Mouse (Mus musculus): ENCODE results near the gene Olfr30. TPM values are rescaled to one million over a fixed set of nuclear protein-coding genes. Genes with fewer than 3 reads are reported as not detected.
"Not testable (repeated sequence)": the region's sequence is repeated elsewhere in the genome, so short reads cannot be mapped to it uniquely, and the experiment has no call there.

The Olfr30 gene
- polyA plus RNA-seq (2017; shearing (Covaris generic)) = not detected

DNA sequence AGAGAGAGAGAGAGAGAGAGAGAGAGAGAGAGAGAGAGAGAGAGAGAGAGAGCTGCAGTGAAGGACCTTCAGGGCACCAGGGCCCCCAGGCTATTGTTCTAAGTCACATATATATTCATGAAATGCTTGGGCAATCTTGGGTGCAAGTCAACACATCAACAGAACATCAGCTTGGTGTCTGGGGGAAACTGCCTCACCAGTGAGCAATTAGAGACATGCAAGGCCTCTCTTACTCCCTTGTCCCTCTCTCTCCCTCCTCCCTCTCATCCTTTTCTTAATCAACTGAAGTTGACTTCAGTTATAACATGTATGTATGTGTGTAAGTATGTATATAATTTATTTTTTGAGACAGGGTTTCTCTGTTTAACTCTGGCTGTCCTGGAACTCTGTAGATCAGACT, at the start of gene Olfr30:
Olfr30 (minus strand) TSS at position 101 of the 400 bp plus-strand sequence.
- ATAC-seq = no peak

DNA sequence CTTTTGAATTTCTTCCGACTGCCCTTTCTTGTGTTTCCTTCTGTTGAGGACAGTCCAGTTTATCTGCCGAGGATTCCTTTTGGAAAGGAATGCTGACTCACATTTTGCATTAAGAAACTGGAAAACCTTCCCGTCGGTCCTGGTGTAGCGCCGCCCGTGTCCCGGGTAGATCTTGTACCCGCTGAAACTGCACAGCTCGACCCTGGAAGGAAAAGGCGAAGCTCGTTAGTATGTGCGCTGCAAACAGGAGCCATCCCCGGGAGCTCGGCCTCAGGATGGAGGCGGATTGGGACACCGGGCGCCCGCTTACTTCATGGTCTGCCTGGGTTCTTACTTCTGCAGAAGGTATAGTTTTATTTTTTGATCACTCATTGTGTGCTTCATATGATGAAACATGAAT, 47.0 kb upstream of the Olfr30 start:
- ATAC-seq = not testable (repeated sequence)

DNA sequence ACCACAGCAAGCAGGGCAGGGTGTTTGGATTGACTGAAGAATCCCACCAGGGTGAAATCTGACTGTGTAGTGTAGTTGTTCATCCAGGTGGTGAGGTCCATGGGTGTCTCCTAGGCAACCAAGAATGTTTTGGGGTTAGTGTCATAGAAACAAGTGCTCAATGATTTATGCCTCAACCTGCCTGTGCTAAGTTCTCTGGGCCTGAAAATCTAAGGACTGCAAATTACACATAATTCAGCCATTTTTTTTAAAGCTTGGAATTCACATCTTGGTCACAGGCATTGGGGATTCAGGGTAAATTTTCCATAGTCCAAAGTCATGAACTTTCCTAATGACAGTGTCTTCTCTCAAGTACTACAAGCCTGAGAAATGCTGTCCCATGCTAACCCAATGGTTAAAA, 40.4 kb upstream of the Olfr30 start, which contains the start of gene Olfr331:
Olfr331 (minus strand) TSS at position 101 of the 400 bp plus-strand sequence.
- not testable (repeated sequence) for ATAC-seq

DNA sequence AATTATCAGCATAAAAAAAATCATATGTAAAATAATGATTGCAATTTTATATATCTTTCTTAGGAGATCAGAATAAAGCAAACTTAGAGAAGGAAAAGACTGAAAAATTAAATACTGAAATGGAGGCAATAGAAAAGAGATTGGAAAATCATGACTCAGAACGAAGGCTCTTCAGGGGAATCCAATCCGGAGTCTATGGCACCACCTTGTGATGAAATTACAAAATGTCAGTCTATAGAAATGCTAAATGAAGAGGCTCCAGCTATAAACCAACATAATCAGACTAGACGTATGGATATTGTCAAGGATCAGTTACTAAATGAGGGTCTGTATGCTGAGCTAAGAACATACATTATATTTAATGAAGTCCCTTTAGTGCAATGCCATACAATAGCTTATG, 37.2 kb upstream of the Olfr30 start:
- ATAC-seq = no peak

DNA sequence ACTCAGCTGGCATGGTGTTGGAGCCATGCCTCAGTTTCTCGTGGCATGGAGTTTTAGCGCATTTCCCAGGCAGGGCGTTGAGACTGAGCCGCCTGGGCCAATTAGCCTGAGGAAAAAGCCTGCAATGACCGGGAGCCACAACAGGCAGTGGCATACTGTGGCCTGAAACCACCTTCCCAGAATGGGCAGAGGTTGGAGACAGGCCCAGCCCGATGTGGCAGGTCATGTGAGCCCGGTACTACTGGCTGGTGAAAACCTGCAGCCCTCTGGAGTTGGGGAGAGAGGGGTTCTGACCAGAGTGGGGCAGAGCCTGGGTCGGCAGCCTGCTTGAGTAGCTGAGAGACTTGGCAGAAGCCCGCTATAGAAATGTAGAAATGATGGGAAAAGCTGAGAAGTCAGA, 36.7 kb upstream of the Olfr30 start:
- no peak for ATAC-seq

DNA sequence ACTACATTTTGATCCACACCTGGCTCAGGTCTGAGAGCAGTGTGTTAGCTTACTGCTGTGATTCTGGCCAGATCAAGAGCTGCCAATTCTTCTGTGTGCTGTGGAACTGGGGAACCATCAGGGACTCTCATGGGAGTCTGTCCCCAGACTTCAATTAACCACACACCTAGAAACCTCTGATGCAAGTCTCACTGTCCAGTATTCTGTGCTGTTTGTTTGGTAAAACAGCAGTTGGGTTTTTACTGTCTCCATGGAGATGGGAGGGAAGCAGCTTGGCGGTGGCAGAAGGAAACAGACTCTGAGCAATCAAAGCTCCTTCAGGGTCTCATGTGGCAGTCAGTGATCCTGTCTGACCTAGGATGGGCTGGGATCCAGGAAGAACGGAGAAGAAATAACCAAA, 30.4 kb upstream of the Olfr30 start, which contains the start of gene Olfr332:
Olfr332 (minus strand) TSS at position 101 of the 400 bp plus-strand sequence.
- ATAC-seq = no peak

DNA sequence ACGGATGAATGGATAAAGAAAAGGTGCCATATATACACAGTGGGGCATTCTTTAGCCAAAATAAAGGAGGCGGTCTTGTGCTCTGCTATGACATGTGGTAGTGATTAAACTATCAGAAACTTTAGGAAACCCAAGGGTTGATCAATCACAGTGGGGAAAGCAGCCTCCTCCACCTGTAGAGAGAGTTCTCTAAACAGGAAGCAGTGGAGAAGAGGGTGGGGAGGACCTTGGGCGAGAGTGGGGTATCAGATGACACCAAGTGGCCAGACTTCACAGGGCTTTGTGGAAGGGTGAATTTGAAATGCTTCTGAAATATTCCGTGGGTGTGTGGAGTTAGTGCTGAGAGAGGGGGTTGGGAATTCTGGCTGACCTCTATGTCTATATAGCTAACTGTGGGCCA, 8.5 kb downstream of the Olfr30 start:
- no peak for ATAC-seq

DNA sequence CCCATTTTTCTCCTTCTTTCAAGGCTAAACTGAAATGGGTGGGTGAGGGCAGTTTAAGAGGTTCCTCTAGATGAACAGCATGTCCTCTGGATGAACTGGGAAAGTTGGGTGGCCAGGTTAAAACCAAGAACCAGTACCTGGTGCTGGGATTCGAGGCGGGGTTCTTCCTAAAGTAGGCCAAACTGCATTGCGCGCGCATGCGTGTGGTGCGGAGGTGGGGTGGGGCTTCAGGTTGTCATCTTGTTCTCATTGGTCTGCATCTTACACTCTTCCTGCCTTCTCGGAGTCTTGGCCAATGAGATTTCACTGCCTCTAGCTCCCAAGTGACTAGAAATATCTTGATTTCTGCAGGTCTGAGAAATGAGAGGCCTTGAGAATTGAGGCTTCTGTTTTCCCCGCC, 9.3 kb downstream of the Olfr30 start, which contains the start of gene Lypd9:
Lypd9 (minus strand) TSS at position 165 of the 400 bp plus-strand sequence.
- no peak for ATAC-seq

DNA sequence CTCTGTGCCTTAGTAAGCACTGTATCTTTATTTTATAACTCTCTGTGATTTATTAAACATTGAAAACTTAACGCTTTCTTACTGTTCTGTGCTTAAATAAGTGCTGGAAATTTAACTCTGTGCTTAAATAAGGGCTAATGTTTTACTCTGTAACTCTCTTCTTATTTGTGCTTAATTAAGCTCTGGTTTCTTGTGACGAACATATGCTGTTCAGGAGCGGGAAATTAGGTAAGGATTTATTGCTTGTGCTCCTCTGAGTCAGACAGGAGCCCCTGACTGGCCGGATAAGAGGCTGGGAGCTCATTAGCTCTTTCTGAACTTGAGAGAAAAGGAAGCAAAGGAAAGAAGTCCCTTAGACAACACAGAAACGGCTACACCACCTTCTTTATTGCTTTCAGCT, 24.2 kb downstream of the Olfr30 start:
- ATAC-seq = no peak

DNA sequence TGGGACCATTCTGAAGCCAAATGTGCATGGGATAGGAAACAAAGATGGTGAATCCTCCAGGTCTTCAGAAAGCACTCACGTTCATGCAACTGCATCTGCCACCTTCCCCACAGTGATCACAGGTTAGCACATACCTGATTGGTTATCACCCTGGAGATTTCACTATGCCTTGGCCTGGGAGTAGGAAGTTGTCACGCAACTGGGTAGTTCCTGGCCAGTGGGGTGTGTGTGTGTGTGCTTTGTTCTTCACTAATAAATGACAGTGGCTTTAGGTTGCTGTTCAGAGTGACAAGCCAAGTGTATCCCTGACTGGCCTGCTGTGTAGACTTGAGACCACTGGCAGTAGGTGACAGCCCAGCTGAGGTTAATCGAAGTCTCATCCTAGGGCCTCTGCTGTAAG, 29.8 kb downstream of the Olfr30 start, which contains the start of gene Gm12253:
Gm12253 (plus strand) TSS at position 301 of the 400 bp plus-strand sequence.
- no peak for ATAC-seq

DNA sequence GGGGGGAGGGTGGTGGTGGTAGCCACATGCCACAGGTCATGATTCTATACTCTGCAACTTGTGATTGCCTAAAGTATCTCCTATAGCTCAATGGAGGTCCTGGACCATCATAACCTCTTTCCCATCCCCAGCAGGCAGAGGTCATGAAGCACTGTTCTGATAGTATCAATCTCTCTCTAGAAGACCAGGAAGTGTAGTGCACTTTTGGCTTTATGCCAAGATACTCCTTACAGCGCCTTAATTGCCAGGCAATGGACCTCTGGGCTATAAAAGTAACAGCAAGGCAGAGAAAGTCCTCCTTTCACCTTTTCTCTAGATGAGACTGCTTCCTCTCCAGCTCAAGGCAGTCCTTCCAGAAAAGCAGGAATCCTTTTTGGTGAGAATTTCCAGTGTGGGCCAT, 41.3 kb downstream of the Olfr30 start, which contains the start of gene 1810065E05Rik:
1810065E05Rik (plus strand) TSS at position 297 of the 400 bp plus-strand sequence.
- ATAC-seq = no peak

DNA sequence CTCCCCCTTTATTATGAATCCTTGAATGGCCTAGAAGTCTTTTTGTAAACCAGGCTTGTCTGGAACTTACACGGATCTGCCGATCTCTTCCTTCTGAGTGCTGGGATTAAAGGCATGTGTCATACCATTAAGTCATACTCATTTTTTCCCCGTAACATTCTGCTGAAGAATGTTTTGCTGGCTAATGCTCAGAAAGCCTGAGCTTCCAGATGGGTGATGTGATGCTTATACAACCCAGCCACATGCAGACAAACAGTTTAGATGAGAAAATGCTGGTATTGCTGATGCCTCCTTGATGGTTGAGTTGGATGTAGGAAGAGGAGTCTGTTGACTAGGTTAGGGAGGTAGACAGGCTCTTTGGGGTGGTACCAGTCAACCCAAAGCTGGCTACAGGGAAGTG, 43.7 kb downstream of the Olfr30 start:
- no peak for ATAC-seq

DNA sequence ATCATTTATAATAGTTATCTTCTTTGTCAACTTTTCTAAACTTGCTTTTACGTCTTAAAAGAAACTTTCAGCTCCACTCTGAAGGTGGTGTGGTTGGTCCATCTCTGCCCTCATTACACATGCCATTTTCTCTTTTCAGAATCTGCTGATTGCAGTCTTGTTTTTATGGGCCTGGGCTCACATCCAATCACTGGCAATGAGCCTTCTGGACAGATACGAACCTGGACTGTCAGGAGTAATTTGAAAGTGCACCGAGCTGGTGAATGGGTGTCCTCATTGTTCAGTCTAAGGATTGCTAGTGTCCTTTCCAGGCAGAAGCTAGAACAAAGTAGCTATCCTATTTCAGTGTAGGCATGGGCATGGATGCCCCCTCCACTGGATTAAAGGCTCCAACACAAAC, 54.0 kb downstream of the Olfr30 start:
- no peak for ATAC-seq

Other genes with a start within 250 kb of the Olfr30 start
- not detected for gene 4930438A08Rik, start 187.5 kb downstream of the Olfr30 start, polyA plus RNA-seq (2017; shearing (Covaris generic))
- 10 to 100 TPM; 10.7 TPM for gene Zfp692, start 155.2 kb downstream of the Olfr30 start, polyA plus RNA-seq (2017; shearing (Covaris generic))
- gene Zfp672, start 131.9 kb downstream of the Olfr30 start, polyA plus RNA-seq (2017; shearing (Covaris generic)) = 10 to 100 TPM; 37.0 to 46.8 TPM
- gene Sh3bp5l, start 131.5 kb downstream of the Olfr30 start, polyA plus RNA-seq (2017; shearing (Covaris generic)) = 1 to 10 TPM; 5.3 to 6.3 TPM
- not detected for gene Lypd8, start 83.2 kb downstream of the Olfr30 start, polyA plus RNA-seq (2017; shearing (Covaris generic))
- not detected for gene 1810065E05Rik, start 41.2 kb downstream of the Olfr30 start, polyA plus RNA-seq (2017; shearing (Covaris generic))
- gene Gm12253, start 29.7 kb downstream of the Olfr30 start, polyA plus RNA-seq (2017; shearing (Covaris generic)) = not detected
- gene Lypd9, start 9.3 kb downstream of the Olfr30 start, polyA plus RNA-seq (2017; shearing (Covaris generic)) = not detected
- under 1 TPM in 1 of 2 experiments, not detected in 1; 0.23 TPM for gene Olfr332, start 30.3 kb upstream of the Olfr30 start, polyA plus RNA-seq (2017; shearing (Covaris generic))
- not detected for gene Olfr331, start 40.3 kb upstream of the Olfr30 start, polyA plus RNA-seq (2017; shearing (Covaris generic))
- not detected for gene Olfr330, start 72.6 kb upstream of the Olfr30 start, polyA plus RNA-seq (2017; shearing (Covaris generic))
- not detected for gene Olfr329-ps, start 84.2 kb upstream of the Olfr30 start, polyA plus RNA-seq (2017; shearing (Covaris generic))
- gene Olfr328, start 93.4 kb upstream of the Olfr30 start, polyA plus RNA-seq (2017; shearing (Covaris generic)) = not detected
- gene Olfr224, start 108.3 kb upstream of the Olfr30 start, polyA plus RNA-seq (2017; shearing (Covaris generic)) = under 1 TPM in 1 of 2 experiments, not detected in 1; 0.36 TPM
- gene Olfr325, start 115.5 kb upstream of the Olfr30 start, polyA plus RNA-seq (2017; shearing (Covaris generic)) = not detected
- gene Olfr324, start 132.8 kb upstream of the Olfr30 start, polyA plus RNA-seq (2017; shearing (Covaris generic)) = not detected
- gene 2210407C18Rik, start 153.8 kb upstream of the Olfr30 start, polyA plus RNA-seq (2017; shearing (Covaris generic)) = not detected
- gene Olfr323, start 168.2 kb upstream of the Olfr30 start, polyA plus RNA-seq (2017; shearing (Covaris generic)) = not detected
- gene Trim58, start 178.2 kb upstream of the Olfr30 start, polyA plus RNA-seq (2017; shearing (Covaris generic)) = not detected
- gene Olfr322, start 196.5 kb upstream of the Olfr30 start, polyA plus RNA-seq (2017; shearing (Covaris generic)) = not detected
- gene Olfr320, start 218.8 kb upstream of the Olfr30 start, polyA plus RNA-seq (2017; shearing (Covaris generic)) = not detected
- not detected for gene Olfr319, start 236.9 kb upstream of the Olfr30 start, polyA plus RNA-seq (2017; shearing (Covaris generic))